Mouse (Mus musculus) thymus, postnatal 0 days (tissue): ENCODE measurements at regions not wholly inside any gene's neighbourhood (a gene's known extent, or its start where the extent isn't known, plus 50 kb on each side); places are given as distances from the start of the nearest gene placed in this dataset.

Experiments used
- DNase-seq: peaks from one replicate; pipeline ENCODE4 v3.0.0-alpha.2; 2015; ENCODE audit warnings: low spot score

DNA sequence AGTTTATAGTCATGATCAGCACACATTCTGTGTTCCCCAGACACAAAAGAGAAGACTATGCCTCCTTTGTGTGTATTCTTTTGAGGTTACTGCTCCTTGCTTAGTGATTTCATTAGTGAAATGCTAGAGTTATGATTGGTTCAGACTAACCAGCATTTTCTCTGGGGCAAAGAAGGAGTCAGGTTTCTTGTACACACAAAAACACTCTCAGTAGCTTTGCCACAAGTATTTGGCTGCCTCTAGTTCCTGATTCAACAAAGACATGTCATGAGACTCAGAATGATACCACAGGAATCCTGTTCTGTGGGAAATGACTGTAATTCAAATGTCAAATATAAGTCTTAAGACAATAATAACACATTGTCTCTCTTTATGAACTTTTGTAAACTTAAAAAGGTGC is 86.9 kb downstream of the Alx1 start:
- no peak for DNase-seq

DNA sequence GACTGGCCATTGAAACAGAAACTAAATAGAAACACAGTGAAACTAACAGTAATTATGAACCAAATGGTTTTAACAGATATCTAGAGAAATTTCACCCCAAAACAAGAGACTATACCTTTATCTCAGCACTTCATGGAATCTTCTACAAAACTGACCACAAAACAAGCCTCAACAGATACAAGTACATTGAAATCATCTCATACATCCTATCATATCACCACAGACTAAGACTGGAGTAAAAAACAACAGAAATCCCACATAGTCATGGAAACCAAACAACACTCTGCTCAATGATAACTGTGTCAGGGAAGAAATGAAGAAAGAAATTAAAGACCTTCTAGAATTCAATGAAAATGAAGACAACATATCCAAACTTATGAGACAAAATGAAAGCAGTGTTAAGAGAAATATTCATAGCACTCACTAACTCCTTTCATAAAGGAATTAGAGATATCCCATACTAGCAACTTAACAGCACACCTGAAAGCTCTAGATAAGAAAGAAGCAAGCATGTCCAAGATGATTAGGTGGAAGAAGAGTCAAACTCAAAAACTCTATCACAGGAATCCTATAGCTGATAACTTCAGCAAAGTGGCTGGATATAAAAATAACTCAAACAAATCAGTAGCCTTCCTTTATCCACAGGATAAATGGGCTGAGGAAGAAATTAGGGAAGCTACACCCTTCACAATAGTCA is 89.0 kb downstream of the Alx1 start:
- no peak for DNase-seq

DNA sequence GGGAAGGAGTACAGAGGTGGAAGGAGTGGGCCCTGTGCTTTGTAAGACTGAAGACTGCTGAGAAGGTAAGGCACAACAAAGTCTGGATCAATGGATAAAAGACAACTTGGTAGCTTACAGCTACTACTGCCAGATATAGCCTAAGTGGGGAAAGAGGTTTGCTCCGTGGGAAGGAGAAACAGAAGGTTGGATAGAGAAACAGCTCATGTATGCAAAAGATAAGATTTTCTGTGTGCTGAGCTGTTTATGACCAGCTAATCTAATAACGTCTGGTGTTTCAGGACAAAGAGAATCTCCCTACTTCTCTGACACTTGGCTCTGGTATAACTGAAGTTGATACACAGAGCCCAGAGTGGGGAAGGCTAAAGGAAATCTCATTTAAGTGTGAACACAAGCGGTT is 98.6 kb downstream of the Alx1 start:
- no peak for DNase-seq

DNA sequence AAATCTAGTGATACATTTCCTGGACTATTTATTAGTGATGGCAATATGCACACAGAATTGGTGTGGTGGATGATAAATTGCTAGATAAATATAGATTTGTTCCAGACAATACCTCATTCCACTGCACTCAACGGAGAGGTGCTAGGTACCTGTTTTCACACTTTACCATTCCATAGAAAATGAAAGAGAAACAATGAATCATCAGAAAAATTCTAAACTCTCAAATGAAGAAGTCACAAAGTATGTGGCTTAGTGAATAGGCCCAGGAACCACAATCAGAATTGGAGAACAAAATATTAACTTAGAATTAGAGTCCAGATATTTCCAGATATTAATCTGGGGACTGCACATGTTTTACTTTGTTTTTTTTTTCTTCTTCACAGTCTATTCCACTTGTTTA is 101.4 kb downstream of the Alx1 start:
- DNase-seq: no peak

DNA sequence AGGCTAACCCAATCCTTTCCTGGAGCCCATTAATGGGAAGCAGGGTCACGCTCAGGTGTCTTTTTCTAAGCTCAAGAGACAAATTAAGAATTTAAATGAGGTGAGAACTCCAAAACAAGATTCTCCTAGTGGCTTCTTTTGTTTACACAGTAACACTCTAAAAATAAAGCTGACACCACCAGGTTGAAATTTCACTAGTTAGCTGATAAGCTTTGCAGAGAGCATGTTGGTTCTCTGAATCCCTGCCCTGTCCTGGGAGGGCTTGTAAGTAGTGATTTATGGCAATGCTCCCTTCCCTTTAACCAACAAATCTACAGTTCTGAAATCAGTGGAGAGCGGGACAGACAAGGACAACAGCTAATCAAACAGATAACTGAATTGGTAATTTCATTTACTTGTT is 132.6 kb downstream of the Alx1 start:
- DNase-seq: no peak

DNA sequence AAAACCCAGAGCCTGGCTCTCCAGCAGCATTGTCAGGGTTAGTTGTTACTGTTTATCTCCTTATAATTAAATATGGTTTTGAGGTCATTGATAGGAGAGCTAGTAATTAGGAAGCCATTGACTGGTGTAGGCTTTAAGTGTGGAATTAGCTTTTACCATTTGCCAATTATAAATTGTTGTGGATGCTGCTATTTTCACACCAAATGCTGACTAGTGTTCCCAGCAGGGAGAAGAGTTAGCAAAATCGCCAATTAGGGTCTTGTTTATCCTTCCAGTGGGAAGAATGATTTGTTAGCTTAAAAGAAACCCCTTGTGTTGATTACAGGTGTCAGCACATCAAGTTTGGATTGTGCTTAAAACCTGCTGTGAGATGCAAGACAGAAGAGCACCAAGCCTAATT is 134.1 kb downstream of the Alx1 start:
- DNase-seq: no peak

DNA sequence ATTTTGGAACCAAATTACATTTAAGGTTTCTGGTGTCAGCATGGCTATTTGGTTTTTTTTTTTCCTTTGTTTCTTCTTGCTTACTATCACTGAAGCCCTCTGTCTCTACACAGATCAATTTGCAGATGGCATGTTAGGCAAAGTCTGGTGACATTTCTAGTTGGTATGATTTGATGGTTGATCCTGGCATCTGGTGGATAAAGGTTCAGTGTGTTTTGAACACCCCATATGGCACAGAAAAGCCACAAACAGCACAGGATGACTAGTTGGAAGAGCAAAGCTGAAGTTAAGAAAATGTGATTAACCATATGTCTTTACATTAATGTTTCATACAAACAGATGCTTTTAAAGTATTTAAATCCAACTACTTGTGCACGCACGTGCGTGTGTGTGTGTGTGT is 137.6 kb downstream of the Alx1 start:
- DNase-seq: no peak

DNA sequence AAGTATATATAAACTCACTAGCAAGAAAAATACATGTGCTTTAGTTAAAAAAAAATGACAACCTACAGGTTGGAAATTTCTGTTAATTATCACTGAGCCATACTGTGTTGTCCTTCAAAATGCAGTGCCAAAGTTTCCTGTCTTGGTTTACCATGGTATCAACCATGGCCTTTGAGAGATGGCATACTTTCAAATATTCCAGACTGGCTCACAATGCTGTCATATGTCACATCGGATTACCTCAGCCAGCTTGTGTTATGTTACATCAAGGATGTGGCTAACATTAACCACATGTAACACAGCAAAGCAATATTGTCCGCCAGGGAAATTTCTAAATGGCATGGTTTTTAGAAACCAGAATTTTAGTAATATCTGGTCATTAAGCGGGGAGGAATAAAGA is 140.3 kb downstream of the Alx1 start:
- no peak for DNase-seq

DNA sequence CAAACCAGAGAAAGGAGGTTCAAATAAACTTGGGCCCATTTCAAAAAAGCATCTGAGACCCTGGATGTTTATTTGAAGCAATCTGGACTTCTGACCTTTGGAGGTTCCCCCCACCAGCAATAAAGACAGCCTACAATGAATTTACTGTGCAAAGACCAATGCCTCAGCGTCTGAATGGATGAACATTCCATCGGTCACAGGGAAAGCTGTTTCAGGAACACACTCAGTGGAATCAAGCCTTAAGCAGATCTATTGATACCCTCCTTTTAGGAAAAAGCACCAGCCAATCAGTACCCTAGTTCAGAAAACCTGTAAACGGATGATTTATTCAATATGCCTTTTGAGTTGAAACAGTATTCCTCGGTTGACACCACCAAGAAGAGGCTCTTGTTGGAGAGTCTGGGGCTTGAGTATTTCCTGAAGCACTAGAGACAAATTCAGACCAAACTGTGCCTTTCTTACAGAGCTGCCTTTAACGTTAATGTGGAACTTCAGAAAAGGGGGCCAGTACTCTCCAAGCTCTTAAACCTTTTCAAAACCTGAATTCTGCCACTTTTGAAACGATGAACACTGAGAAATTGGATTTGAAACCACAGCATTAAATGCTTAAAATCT is 148.1 kb downstream of the Alx1 start:
- no peak for DNase-seq

DNA sequence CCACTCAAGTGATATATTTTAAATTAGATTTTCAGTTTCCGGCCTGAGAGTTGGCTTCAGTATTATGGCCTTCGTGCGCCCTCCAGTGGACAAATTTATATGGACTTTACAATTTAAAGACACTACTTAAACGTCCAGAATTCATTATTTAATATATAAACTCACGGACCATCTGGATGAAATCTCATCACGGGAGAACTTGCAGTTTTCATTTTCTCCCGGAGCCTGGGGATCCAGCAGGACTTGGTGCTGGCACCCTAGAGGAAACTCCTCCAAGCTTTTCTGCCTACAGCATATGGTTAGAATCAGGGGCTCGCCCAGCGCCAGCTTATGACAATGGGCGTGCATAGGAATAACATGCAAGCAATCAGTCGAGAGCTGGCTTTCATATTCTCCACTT is 152.0 kb downstream of the Alx1 start:
- peak; percentile 2 for DNase-seq

DNA sequence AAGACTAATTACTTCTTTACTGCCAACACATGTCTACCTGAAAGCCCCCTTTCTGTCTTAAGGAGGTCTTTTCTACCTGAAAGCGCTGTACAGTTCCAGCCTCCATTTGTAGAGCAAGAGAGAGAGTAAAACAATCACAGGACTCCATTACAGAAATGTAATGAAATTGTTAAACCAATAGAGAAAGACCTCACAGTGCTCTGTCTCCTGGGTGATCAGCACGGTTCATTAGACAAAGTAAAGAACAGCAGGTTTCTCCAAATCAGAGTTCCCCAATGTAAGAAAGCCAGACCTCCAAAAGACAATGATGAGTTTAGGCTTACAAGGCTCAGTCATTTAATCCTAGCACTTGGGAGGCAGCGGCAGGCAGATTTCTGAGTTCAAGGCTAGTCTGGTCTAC is 153.1 kb downstream of the Alx1 start:
- DNase-seq: no peak

DNA sequence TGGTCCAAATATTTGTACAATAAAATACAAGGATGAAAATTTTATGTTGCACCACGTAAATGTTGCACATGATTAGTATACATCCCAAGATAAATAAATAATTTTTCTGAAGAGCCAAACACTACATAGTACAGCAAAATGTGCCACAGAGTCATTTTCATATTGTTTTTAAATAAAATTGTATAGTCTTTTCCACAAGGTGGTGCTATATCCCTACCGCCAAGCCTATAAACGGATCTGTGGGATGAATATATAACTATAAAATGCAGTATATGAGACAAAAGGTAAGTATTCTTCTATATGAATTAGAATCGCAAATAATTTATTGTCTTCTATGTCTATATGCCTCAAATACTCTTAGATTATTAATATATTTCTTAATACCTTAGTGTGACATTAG is 163.1 kb downstream of the Alx1 start:
- DNase-seq: no peak

DNA sequence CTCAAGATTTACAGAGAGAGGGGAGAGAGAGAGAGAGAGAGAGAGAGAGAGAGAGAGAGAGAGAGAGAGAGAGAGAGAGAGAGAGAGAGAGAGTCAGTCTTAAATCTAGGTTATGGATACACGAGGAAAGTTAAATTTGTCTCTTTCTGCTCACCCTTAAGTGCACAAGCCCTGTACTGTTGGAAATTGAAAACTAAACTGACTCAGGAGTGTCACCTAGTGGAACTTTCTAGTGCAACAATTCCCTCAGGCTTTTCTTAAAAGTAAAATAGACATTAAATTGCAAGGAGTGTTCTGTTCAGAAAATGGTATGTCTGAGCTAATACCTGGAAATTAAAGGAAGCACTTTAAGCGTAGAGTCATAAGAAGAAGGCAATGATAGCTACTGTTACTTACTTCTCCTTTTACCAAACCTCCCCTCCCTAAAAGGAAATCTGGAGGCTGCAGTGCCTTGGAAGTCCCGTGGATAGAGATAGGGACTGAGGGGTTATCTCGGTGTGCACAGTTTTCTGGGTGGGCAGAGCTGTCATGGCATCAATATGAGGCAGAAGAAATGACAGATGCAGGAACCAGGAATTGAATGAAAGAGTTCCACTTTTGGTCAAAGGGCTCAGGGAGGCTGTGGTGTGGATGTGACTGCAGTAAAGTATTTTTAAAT is 193.3 kb downstream of the Alx1 start:
- no peak for DNase-seq

DNA sequence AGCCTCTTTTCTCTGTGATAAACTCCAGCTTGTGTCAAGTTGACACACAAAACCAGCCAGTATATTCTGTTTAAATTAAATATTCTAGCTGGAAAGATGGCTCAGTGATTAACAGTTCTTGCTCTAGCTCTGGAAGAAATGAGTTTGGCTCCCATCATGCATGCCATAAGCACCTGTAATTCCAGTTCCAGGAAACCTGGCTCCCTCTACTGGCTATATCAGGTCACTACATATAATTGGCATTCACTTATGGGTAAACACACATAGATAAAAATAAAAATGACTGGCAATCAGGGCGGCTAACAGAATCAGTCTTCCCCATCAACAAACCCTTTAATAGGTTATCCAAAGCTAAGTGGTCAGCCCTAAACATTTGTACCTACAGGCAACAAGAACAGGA is 194.2 kb downstream of the Alx1 start:
- DNase-seq: peak; percentile 3

DNA sequence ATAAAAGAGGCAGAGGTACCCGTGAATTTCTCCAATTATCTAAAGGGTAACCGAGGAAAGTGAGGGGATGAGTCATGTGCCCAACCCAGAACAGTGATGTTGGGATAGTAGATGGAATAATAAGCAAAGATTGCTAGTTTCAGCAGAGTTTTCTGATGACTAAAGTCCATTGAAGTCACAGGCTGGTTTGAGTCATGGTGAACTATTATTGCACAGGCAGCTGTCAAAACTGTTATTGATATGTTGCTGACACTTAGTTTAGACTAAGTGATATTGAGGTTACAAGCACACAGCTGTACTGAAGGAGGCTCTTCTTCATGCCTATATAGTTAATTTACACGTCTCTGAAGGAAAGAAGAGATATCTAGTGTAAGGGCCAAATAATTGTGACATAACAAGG is 200.4 kb downstream of the Alx1 start:
- no peak for DNase-seq

DNA sequence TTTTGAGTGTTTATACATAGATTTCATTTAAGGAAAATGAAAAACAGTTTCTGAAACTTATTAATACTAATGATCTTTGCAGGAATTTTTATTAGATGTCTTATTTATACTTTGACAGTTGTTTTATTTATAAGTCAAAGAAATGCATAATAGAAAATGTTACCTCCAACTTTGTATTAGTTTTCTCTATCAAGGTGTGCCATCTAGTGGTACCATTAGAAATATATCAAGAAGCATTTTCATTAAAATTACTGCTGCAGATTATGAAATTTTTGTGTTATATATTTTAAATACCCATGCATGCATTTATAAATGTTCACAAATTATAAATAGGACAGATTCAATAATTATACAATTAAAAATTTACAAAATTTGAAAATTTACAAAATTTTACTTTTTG is 206.6 kb downstream of the Alx1 start:
- no peak for DNase-seq

DNA sequence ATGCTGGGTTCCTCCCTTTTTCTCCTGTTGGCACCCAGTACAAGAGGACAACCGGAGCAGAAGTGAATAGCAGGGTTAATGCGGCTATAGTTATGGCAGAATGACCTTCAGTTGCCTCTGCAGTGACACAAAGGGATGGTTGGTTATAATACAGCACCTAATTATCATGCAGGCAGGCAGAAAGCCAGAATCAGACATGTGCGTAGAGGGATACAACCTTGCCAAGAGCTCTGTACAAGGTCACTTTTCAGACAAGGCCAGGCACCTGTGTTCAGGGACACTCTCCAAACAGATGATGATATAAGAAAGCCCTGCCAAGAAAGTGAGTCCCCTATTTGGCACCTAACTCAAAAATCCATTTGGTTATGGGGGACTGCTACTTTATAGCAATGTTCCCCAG is 228.6 kb downstream of the Alx1 start:
- no peak for DNase-seq

DNA sequence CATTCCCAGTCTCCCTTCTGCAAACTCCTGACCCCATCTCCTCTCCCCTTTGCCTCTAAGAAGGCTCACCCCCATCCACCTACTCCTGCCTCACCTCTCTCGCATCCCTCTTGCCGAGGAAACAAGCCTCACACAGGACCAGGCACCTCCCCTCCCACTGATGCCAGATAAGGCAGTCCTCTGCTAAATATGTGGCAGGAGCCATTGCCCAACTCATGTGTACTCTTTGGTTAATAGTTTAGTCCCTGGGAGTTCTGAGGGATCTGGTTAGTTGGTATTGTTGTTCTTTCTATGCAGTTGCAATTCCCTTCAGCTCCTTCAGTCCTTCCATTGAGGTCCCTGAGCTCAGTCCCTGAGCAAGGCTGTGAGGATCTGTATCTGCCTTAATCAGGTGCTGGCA is 250.8 kb downstream of the Alx1 start:
- no peak for DNase-seq

DNA sequence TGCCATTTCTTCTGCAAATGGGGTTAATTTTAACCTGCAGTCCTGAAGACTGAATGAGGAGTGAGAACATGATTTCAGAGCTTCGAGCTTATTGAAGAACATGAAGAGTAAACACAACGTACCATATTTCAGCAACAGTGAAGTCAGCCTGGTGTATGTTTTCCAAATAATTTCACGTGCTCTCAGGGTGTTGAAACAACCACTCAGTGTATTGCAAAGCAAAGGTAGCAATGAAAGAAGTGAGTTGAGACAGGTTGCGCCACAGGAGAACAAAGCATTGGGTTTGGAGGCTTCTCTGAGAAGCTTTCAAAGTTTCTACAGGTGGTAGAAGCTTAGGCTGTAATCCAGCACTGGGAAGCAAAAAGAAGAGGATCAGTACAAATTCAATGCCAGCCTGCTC is 251.7 kb downstream of the Rassf9 start:
- no peak for DNase-seq

DNA sequence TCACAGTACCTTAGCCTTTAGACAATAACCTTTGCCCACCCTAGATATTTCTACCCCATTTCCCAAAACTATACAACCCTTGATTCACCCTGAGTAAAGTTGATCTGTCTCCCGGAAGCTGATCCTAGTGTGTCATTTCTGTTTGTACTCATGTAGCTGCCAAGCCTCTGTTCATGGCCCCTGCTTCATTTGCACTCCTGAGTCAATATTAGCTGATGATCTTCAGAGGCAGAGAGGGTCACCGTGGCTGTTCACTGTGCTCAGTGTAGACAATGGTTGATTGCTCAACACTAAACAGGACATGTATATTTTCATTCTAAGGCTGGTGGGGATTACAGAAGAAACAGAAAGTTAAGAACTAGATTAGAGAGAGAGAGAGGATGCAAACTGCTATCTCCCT is 250.4 kb downstream of the Rassf9 start:
- no peak for DNase-seq

DNA sequence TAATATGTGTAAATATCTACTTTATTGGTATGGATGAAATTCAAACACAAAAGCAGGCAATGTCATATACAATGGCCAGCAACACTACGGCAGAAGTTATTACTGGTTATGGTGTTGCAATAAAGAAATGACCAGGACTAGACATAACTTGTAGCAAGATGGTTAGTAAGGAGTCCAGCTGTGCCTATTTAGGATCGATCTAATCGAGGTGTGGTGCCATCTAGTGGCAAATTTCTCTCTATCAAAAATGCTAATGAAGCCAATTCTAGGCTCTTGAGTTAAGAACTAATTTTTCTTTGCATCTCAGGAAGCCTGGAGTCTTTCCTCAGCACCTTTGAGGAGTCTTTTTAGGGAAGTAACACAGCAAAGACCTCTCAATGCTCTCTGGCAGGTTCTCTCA is 223.2 kb downstream of the Rassf9 start:
- no peak for DNase-seq

DNA sequence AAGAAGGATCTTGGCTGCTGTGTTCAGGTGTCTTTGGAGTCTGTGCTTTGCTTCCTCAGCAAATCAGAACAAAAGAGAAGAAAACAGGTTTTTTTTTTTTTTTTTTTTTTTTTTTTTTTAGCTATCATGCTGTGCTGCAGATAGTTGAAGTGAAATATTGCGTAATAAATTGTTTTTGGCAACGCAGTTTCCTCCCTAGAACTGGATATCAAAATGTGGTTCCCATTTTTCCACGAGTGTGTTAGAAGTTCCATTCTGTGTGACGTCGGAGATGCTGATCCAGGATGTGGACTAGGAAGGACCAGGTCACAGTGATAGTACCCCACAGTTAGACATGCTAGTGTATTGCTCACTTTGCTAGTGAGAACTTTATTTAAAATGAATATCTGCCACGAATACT is 220.4 kb downstream of the Rassf9 start:
- no peak for DNase-seq

DNA sequence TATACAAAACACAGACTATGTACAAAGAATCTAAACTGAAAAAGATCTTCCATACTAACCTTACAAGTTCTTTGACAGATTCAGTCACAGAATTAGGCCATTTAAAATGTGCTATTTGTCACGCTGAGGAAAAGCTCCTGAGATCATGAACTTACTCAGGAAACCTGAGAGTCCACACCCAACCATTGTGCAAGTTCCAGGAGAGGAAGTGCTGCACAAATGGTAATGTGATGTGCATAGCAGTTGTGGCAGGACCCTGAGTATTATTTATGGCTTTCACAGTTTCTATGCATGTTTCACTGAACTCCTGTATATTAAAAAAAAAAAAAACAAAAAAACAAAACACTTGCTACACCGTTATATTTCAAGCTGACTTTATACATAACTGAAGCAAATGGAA is 200.2 kb downstream of the Rassf9 start:
- DNase-seq: no peak
